In genomic region chr3:129214666-129215161, GRCm38 (mm10) we compare ENCODE assay signal across 8 mouse cellular contexts. TPM values are rescaled to one million over a fixed set of nuclear protein-coding genes. Genes with fewer than 3 reads are reported as not detected.
DNase-seq lines count a peak whose midpoint lies in the region; ATAC-seq and TF ChIP-seq lines count a peak whose summit lies in the region.

No protein-coding gene starts in this region.

- H3K36me3 ChIP-seq in embryonic facial prominence, embryonic 12.5 days = no peaks in the 10 kb centered on the region
- no peaks in the 10 kb centered on the region for H3K36me3 ChIP-seq in intestine, postnatal 0 days (ENCODE audit: control insufficient read depth, insufficient read depth)
- no peaks in the 10 kb centered on the region for H3K36me3 ChIP-seq in neural tube, embryonic 15.5 days

- H3K27me3 ChIP-seq in embryonic facial prominence, embryonic 12.5 days = peaks cover 73% of the 10 kb centered on the region
- H3K27me3 ChIP-seq in intestine, postnatal 0 days (replicated peaks; ENCODE audit: control insufficient read depth, insufficient read depth, low read length) = peaks cover 23% of the 10 kb centered on the region
- H3K27me3 ChIP-seq in neural tube, embryonic 15.5 days (replicated peaks) = peaks cover 82% of the 10 kb centered on the region
- peaks cover 21% of the 10 kb centered on the region; the same call in 1 of the 2 replicates for H3K27me3 ChIP-seq in cerebellum, adult 2 months (ENCODE audit: control insufficient read depth, insufficient read depth, low read length)

- H3K27ac ChIP-seq in embryonic facial prominence, embryonic 12.5 days = peak overlapping the region; percentile 70
- peak overlapping the region; percentile 88 for H3K27ac ChIP-seq in intestine, postnatal 0 days (ENCODE audit: low read depth, low read length)
- no peak overlapping the region for H3K27ac ChIP-seq in neural tube, embryonic 15.5 days (replicated peaks)
- no peak overlapping the region for H3K27ac ChIP-seq in cerebellum, adult 2 months (ENCODE audit: insufficient read depth, low read length)

- no peak for TF ChIP-seq CTCF in intestine, postnatal 0 days (IDR thresholded peaks at IDR 0.05; ENCODE audit: low read depth)
- no peak for TF ChIP-seq CTCF in cerebellum, adult 2 months (IDR thresholded peaks at IDR 0.05; ENCODE audit: borderline replicate concordance, insufficient read depth, low read depth, low read length)

- under 1% methylated on average over 31 of the region's 31 CpGs for WGBS in embryonic facial prominence, embryonic 12.5 days
- WGBS in intestine, postnatal 0 days = 8% methylated on average over 31 of the region's 31 CpGs
- 2% methylated on average over 31 of the region's 31 CpGs for WGBS in neural tube, embryonic 15.5 days
- 1% methylated on average over 31 of the region's 31 CpGs for WGBS in cerebellum, adult 2 months

- peaks cover 16% of the 10 kb centered on the region for H3K4me1 ChIP-seq in embryonic facial prominence, embryonic 12.5 days
- H3K4me1 ChIP-seq in intestine, postnatal 0 days (replicated peaks; ENCODE audit: control insufficient read depth, insufficient read depth, low read length) = no peaks in the 10 kb centered on the region
- peaks cover 20% of the 10 kb centered on the region for H3K4me1 ChIP-seq in neural tube, embryonic 15.5 days
- 0 out of 2 replicates have a peak, but pooled peaks cover 2% of the 10 kb centered on the region for H3K4me1 ChIP-seq in cerebellum, adult 2 months (ENCODE audit: control insufficient read depth, insufficient read depth, low read length)

- peak overlapping the region; percentile 49 for H3K9ac ChIP-seq in embryonic facial prominence, embryonic 12.5 days
- H3K9ac ChIP-seq in intestine, postnatal 0 days (ENCODE audit: low read depth, low read length) = peak overlapping the region; percentile 72
- no peak overlapping the region for H3K9ac ChIP-seq in neural tube, embryonic 15.5 days (replicated peaks)

- H3K4me3 ChIP-seq in embryonic facial prominence, embryonic 12.5 days = peak overlapping the region; percentile 50
- H3K4me3 ChIP-seq in intestine, postnatal 0 days (ENCODE audit: low read depth, low read length) = peak overlapping the region; percentile 76
- peak overlapping the region; percentile 40 for H3K4me3 ChIP-seq in neural tube, embryonic 15.5 days (replicated peaks)
- no peak overlapping the region for H3K4me3 ChIP-seq in cerebellum, adult 2 months (replicated peaks; ENCODE audit: insufficient read depth, low read depth, low read length)

- DNase-seq in kidney, postnatal 4 days = peak; percentile 19 to 54
- no peak for DNase-seq in kidney, postnatal 10 days
- DNase-seq in cerebellum, adult 2 months = no peak
- DNase-seq in urinary bladder, postnatal 14 days (ENCODE audit: low spot score) = no peak

- no peak for TF ChIP-seq POLR2A in cerebellum, adult 2 months (IDR thresholded peaks at IDR 0.05; ENCODE audit: borderline replicate concordance, insufficient read depth, low read length)

- ATAC-seq in embryonic facial prominence, embryonic 12.5 days (ENCODE audit: insufficient number of reproducible peaks, insufficient read depth, low FRiP score, low TSS enrichment) = no peak
- ATAC-seq in intestine, postnatal 0 days = no peak
- no peak for ATAC-seq in neural tube, embryonic 15.5 days (ENCODE audit: low FRiP score)
- no peak for ATAC-seq in cerebellum, adult (ENCODE audit: insufficient number of reproducible peaks, low FRiP score, low TSS enrichment)

- H3K4me2 ChIP-seq in embryonic facial prominence, embryonic 12.5 days (replicated peaks) = peak overlapping the region; percentile 90
- peak overlapping the region; percentile 94 for H3K4me2 ChIP-seq in intestine, postnatal 0 days (replicated peaks; ENCODE audit: low read depth)
- peak overlapping the region; percentile 64 for H3K4me2 ChIP-seq in neural tube, embryonic 15.5 days

- H3K9me3 ChIP-seq in embryonic facial prominence, embryonic 12.5 days = no peaks in the 10 kb centered on the region
- no peaks in the 10 kb centered on the region for H3K9me3 ChIP-seq in intestine, postnatal 0 days (ENCODE audit: control insufficient read depth)
- no peaks in the 10 kb centered on the region for H3K9me3 ChIP-seq in neural tube, embryonic 15.5 days (replicated peaks)

RNA-seq across cellular contexts. Expression of gene Pitx2, which starts 15.0 kb away (rescaled TPM):
- polyA plus RNA-seq in embryonic facial prominence, embryonic 12.5 days (2016; fragmentation: Nextera tagmentation; extraction: Ambion mirVana) = 54.6 and 55.2 TPM in 2 replicates
- polyA plus RNA-seq in intestine, postnatal 0 days (2015; fragmentation: Nextera tagmentation; extraction: Ambion mirVana) = 12.3 and 18.3 TPM in 2 replicates
- polyA plus RNA-seq in neural tube, embryonic 15.5 days (2015; fragmentation: Nextera tagmentation; extraction: Ambion mirVana) = 5.1 and 5.2 TPM in 2 replicates
- polyA plus RNA-seq in cerebellum, adult 2 months (2012; rRNA removed) = 0.25 TPM in 1 of 2 replicates, not detected in the other

Comparison
In these comparisons a context has a peak if more than half of its experiments do, and no peak if none do; other contexts are left out.
1. DNase-seq: peak in kidney, postnatal 4 days (2 of 2); none in kidney, postnatal 10 days (single experiment), cerebellum, adult 2 months (0 of 2) and urinary bladder, postnatal 14 days (single experiment).
2. H3K27ac ChIP-seq: peak in embryonic facial prominence, embryonic 12.5 days (single experiment) and intestine, postnatal 0 days (single experiment); none in neural tube, embryonic 15.5 days (single experiment) and cerebellum, adult 2 months (single experiment).
3. Peak in every context shown above with its lines, with median percentiles within 50 percentile points of each other: H3K4me2 ChIP-seq.